Mouse (Mus musculus) cerebellum, postnatal 10 days (tissue): ENCODE measurements around the gene AC124502.3.
"Not testable (repeated sequence)": the region's sequence is repeated elsewhere in the genome, so short reads cannot be mapped to it uniquely, and the experiment has no call there.

Experiments used
- DNase-seq, 2 experiments: peaks; one replicate each; pipeline ENCODE4 v3.0.0; 2021; ENCODE audit warnings: mixed read lengths in 2 of 2

AC124502.3 gene

GRCm38 (mm10) chr19:5086533-5086932 lies 47.8 kb downstream of the AC124502.3 start:
- not testable (repeated sequence) for DNase-seq

GRCm38 (mm10) chr19:5087884-5088728 lies 49.4 kb downstream of the AC124502.3 start, which contains the start of gene Yif1a:
Yif1a (plus strand) TSS chr19:5088538.
- DNase-seq = peak; percentile 94 to 96

- DNase-seq = no peak
Observed at GRCm38 (mm10) chr19:5089324-5089723, 50.6 kb downstream of the AC124502.3 start.

- no peak for DNase-seq
Observed at GRCm38 (mm10) chr19:5092083-5092482, 53.4 kb downstream of the AC124502.3 start.

- DNase-seq = peak; percentile 59 to 66
Observed at GRCm38 (mm10) chr19:5093481-5094242, 55.0 kb downstream of the AC124502.3 start.

DNA sequence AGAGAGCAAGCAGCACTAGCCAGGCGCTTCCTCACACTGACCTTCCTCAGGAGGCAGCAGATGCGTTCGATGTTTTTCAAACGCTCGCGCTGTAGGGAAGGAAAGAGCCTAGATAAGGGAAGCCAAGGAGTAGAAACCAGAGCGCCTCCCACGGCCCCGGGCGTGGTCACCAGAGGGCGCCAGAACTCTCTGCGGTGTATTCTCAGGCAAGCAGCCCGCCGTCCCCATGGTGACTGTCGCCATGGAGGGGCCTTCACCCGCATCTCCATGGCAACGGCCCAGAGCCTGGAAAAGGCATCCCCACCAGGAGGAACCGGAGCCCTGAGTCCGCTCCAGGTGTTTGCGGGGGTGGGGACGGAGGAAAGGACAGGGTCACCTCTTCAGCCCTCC lies 55.5 kb downstream of the AC124502.3 start:
- DNase-seq = peak; percentile 99 to 100

DNA sequence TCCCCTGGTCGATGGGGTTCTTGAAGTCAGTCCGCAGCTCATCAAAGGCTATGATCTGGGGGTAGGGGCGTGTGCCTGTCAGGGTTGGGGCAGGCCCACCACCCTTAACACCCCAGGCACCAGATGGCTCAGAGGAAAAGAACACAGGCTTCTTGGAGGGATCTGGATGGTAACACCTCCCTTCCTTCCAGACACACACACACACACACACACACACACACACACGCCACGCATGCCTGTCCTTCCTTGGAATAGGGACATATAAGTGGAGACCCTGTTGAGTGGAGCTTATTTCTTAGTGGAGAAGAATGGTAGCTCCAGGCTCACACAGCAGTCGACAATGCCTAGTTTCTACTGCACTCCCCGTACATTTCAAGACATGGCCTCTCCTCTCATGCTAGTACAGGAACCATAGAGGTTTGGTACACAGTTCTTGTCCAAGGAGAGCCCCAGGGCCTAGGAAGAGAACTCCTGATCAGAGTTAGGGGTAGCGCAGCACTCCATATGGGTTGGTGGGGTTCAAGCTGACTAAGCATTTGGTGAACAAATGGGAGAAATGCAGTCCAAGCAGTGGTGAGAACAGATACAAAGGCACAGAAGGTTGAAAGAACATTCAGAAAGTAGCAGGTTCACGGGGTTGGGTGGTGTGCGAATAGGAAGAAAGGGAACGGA lies 56.2 kb downstream of the AC124502.3 start:
- peak in 1 of 2 experiments; percentile 61 for DNase-seq

DNA sequence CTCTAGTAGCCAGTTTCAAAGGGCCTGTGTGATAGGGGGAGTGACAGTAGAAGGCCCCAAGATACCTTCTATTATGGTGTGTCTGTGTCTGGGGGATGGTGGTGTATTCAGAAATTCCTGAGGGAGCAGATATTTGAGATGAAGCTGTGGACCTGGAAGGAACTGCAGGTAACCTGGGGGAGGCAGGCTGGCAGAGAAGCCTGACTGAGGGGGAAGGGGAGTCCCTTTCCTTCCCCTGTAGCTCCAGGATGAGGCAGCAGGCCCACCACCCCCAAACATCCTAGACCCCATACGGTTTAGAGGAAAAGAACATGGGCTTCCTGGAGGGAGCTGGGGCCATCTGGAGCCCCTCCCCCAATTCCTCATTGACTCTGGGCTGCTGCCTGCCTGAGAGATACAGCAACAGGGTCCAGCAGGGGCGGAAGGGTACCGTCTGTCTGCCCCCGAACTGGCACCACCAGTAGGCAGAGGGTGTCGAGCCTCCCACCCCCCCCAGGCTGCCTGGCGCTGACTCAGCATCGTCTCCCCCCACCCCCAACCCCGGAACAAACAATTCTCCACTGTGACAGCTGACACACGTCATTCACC lies 57.3 kb downstream of the AC124502.3 start:
- DNase-seq = peak; percentile 78 to 81

DNA sequence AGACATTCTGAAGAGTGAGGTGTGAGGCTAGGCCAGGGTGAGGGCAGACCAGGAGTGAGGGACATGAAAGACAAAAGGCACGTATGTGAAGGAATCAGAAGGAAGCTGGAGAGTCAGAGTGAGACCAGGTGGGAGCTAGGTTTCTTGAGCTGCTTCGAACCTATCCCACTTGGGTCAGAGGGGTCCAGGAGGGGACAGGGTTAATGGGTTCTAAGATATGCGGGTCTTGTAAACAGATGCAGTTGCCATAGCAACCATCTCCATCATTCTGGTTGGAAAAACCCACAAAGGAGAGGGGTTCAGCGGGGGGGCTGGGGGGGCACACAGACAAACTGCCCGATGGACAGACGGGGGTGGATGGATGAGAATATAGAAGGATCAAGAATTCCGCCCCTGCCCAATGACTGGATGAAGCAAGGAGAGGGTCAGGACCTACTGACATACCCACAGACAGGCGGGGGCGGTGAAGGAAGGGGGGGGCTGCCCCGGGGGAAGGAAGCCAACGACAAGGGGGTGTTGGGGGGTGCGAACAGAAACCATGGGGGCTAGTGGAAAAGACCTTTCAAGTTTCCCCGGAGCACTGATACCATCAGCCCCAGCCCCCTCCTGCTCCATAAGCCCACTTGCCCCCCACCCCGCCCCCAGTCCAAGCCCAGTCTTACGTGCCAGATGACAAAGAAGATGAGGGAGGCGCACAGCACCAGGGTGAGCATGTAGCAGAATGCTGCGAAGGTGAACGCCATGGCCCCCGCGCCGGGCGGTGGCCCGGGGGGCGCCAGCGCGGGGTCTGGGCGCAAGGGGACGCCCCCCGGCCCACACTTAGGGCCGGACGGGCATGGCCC lies 59.1 kb downstream of the AC124502.3 start:
- peak in 1 of 2 experiments; percentile 55 for DNase-seq

DNA sequence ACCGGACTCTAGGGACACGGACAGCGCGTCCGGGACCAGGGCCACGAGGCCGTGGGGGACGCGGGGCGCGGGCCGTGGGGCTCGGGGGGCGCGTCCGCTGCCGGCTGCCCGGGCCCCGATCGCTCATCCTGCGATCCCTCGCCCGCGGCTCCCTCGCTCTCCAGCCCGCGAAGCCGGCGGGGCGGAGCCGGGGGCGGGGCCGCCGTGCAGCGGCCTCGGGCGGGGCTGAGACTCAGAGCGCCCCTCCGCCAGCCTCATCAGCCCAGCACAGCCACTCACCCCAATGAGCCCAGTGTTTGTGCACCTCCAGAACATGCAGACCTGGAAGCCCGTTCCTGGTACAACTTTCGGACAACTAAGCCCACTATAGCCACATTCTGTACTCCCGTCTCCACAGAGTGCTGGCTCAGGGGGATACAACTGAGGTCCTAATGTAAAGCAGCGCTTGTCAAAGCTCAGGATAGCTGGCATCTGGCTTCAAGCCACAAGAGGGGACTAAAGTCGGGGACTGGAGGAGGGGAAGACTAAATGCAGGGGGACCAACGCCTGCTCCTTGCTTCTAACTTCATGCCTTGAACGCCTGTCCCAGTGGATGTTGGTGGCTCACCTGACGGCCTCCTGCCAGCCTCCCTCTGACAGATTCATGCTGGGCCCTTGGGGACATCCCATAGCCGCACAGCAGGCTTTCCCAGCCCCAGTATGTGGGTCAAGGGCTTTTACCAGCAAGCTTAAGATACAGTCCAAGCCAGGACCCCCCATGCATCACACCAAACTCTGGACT lies 59.9 kb downstream of the AC124502.3 start, which contains the start of gene Cnih2:
Gene Cnih2, minus strand, starts transcription at position 159 of the 781 bp plus-strand sequence.
- peak; percentile 87 to 90 for DNase-seq
